In the genomic region with DNA sequence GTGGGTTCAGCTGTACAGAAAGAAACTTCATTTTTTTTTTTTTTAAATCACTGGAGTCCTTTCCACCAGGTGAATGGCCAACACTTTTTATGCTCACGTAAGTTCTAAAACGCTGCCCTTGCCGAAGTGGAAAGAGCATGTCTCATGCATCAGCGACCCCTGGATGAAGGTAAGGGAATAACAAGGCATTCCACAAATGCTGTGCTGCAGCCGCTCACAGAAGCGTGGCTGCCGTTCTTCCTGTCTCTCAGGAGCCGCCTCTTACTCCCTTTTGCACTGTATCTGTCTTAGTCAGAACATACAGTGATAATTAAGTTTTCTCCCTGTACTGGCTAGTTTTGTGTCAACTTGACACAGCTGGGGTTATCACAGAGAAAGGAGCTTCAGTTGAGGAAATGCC, we compare ENCODE assay signal across 9 mouse cellular contexts. TPM values are rescaled to one million over a fixed set of nuclear protein-coding genes. Genes with fewer than 3 reads are reported as not detected.
DNase-seq lines count a peak whose midpoint lies in the region; ATAC-seq and TF ChIP-seq lines count a peak whose summit lies in the region.
"Had no signal": no experiment of that assay in that cellular context is flagged by ENCODE, and none has a peak within 500 bp of the region (broad histone marks: within the 10 kb centered on the region; RNA-seq: fewer than 3 reads in every experiment).

No protein-coding gene starts in this region.

- no peak overlapping the region for H3K4me2 ChIP-seq in embryonic facial prominence, embryonic 11.5 days (ENCODE audit: low read depth, low read length)
- H3K4me2 ChIP-seq in kidney, postnatal 0 days (ENCODE audit: low read length), result no peak overlapping the region
- no peak overlapping the region for H3K4me2 ChIP-seq in midbrain, embryonic 15.5 days

- H3K27ac ChIP-seq in embryonic facial prominence, embryonic 11.5 days (replicated peaks; ENCODE audit: low read depth, low read length), result no peak overlapping the region
- no peak overlapping the region for H3K27ac ChIP-seq in kidney, postnatal 0 days
- no peak overlapping the region for H3K27ac ChIP-seq in midbrain, embryonic 15.5 days

- TF ChIP-seq CTCF in kidney, postnatal 0 days (IDR thresholded peaks at IDR 0.05; ENCODE audit: low read depth), result peak; percentile 76

- no peaks in the 10 kb centered on the region for H3K4me1 ChIP-seq in embryonic facial prominence, embryonic 11.5 days (ENCODE audit: control insufficient read depth, insufficient read depth, low read length)
- no peaks in the 10 kb centered on the region for H3K4me1 ChIP-seq in kidney, postnatal 0 days (replicated peaks; ENCODE audit: insufficient read depth, low read length)
- no peaks in the 10 kb centered on the region for H3K4me1 ChIP-seq in midbrain, embryonic 15.5 days

- 4% methylated on average over 8 of the region's 8 CpGs for whole genome bisulfite sequencing in embryonic facial prominence, embryonic 11.5 days
- WGBS in kidney, postnatal 0 days, result 2% methylated on average over 8 of the region's 8 CpGs
- WGBS in midbrain, embryonic 15.5 days, result 2% methylated on average over 8 of the region's 8 CpGs

- no peak overlapping the region for H3K4me3 ChIP-seq in embryonic facial prominence, embryonic 11.5 days (ENCODE audit: low read depth, low read length)
- H3K4me3 ChIP-seq in kidney, postnatal 0 days (replicated peaks; ENCODE audit: low read depth, low read length), result no peak overlapping the region
- no peak overlapping the region for H3K4me3 ChIP-seq in midbrain, embryonic 15.5 days

- H3K9ac ChIP-seq in embryonic facial prominence, embryonic 11.5 days (replicated peaks; ENCODE audit: low read length), result no peak overlapping the region
- H3K9ac ChIP-seq in kidney, postnatal 0 days (ENCODE audit: low read depth, low read length), result no peak overlapping the region
- no peak overlapping the region for H3K9ac ChIP-seq in midbrain, embryonic 15.5 days

- H3K36me3 ChIP-seq in embryonic facial prominence, embryonic 11.5 days (replicated peaks; ENCODE audit: control insufficient read depth, insufficient read depth, low read depth, low read length), result no peaks in the 10 kb centered on the region
- H3K36me3 ChIP-seq in kidney, postnatal 0 days (ENCODE audit: insufficient read depth, low read length), result no peaks in the 10 kb centered on the region
- no peaks in the 10 kb centered on the region for H3K36me3 ChIP-seq in midbrain, embryonic 15.5 days (replicated peaks)
- H3K36me3 ChIP-seq: G1E had no signal

- no peak for ATAC-seq in embryonic facial prominence, embryonic 11.5 days (replicated peaks; ENCODE audit: insufficient number of reproducible peaks, low FRiP score, low TSS enrichment, low read depth)
- ATAC-seq in kidney, postnatal 0 days (replicated peaks; ENCODE audit: low FRiP score, low read depth), result peak; percentile 54; the same call in 1 of the 2 replicates
- 0 out of 2 replicates have a peak, but pooled peaks have one; percentile 50 for ATAC-seq in midbrain, embryonic 15.5 days (replicated peaks)
- ATAC-seq in erythroblast, adult 5-6 weeks (replicated peaks; ENCODE audit: low FRiP score, poor library complexity, severe bottlenecking), result no peak

- H3K9me3 ChIP-seq in embryonic facial prominence, embryonic 11.5 days (replicated peaks; ENCODE audit: control insufficient read depth, low read length), result no peaks in the 10 kb centered on the region
- no peaks in the 10 kb centered on the region for H3K9me3 ChIP-seq in kidney, postnatal 0 days (replicated peaks; ENCODE audit: low read length)
- H3K9me3 ChIP-seq in midbrain, embryonic 15.5 days, result no peaks in the 10 kb centered on the region
- H3K9me3 ChIP-seq: G1E had no signal

- no peaks in the 10 kb centered on the region for H3K27me3 ChIP-seq in embryonic facial prominence, embryonic 11.5 days (ENCODE audit: control insufficient read depth, insufficient read depth, low read length)
- no peaks in the 10 kb centered on the region for H3K27me3 ChIP-seq in kidney, postnatal 0 days (ENCODE audit: insufficient read depth, low read length)
- peaks cover 3% of the 10 kb centered on the region; the same call in 1 of the 2 replicates for H3K27me3 ChIP-seq in midbrain, embryonic 15.5 days (replicated peaks)

- peak; percentile 48 to 56 for DNase-seq in cerebellum, postnatal 14 days
- no peak for DNase-seq in cerebellum, adult 9-10 months
- DNase-seq in 416B (ENCODE audit: low read depth), result peak; percentile 4
- DNase-seq in embryonic facial prominence, embryonic 11.5 days (ENCODE audit: low spot score), result peak; percentile 76
- peak; percentile 79 for DNase-seq in kidney, postnatal 0 days (ENCODE audit: low spot score)
- DNase-seq in spleen, postnatal 10 days (ENCODE audit: low spot score in 2 of 2), result no peak

RNA-seq across cellular contexts. Expression of a gene that starts 6.5 kb away (rescaled TPM):
- 6.6 and 10.8 TPM in 2 replicates for polyA plus RNA-seq in embryonic facial prominence, embryonic 11.5 days (2014; fragmentation: Nextera tagmentation; extraction: Ambion mirVana)
- polyA plus RNA-seq in kidney, postnatal 0 days (2015; fragmentation: Nextera tagmentation; extraction: Ambion mirVana), result 21.8 and 22.5 TPM in 2 replicates
- not detected in 2 replicates for polyA plus RNA-seq in midbrain, embryonic 15.5 days (2015; fragmentation: Nextera tagmentation; extraction: Ambion mirVana)
- not detected in 2 replicates for total RNA-seq in erythroblast, adult 5-6 weeks (2015; ENCODE audit: low replicate concordance)
- total RNA-seq in erythroblast, adult 5-6 weeks (2017; ENCODE audit: low replicate concordance), result not detected in 2 replicates
- polyA plus RNA-seq: G1E had no signal

Comparison
In these comparisons a context has a peak if more than half of its experiments do, and no peak if none do; other contexts are left out.
1. DNase-seq: peak in cerebellum, postnatal 14 days (2 of 2), 416B (single experiment), embryonic facial prominence, embryonic 11.5 days (single experiment) and kidney, postnatal 0 days (single experiment); none in cerebellum, adult 9-10 months (single experiment) and spleen, postnatal 10 days (0 of 2).
2. ATAC-seq: peak in kidney, postnatal 0 days (single experiment) and midbrain, embryonic 15.5 days (single experiment); none in embryonic facial prominence, embryonic 11.5 days (single experiment) and erythroblast, adult 5-6 weeks (single experiment).